Mouse (Mus musculus) C2C12 (cell line): Measurements from ENCODE around the gene Prrx2.

ENCODE experiments used
- CTCF ChIP-seq: IDR thresholded peaks from one replicate; pipeline ENCODE4 v1.5.1; 2011; ENCODE audit not compliant: control insufficient read depth, insufficient read depth, insufficient read length
- FOSL1 ChIP-seq: IDR thresholded peaks from one replicate; pipeline ENCODE4 v1.8.0; 2011; ENCODE audit warnings: mild to moderate bottlenecking, low read length; ENCODE audit not compliant: poor library complexity, insufficient read depth, severe bottlenecking
- MAX ChIP-seq: IDR thresholded peaks from one replicate; pipeline ENCODE4 v1.6.1; 2011; ENCODE audit warnings: mild to moderate bottlenecking, control low read depth

GRCm38 (mm10) chr2:30865426-30865825, 30.7 kb downstream of the Prrx2 start:
- TF ChIP-seq CTCF, result no peak
- TF ChIP-seq MAX, result no peak
- TF ChIP-seq FOSL1, result no peak
